Mouse (Mus musculus): ENCODE data around the gene Map4k3.

The Map4k3 gene

DNA sequence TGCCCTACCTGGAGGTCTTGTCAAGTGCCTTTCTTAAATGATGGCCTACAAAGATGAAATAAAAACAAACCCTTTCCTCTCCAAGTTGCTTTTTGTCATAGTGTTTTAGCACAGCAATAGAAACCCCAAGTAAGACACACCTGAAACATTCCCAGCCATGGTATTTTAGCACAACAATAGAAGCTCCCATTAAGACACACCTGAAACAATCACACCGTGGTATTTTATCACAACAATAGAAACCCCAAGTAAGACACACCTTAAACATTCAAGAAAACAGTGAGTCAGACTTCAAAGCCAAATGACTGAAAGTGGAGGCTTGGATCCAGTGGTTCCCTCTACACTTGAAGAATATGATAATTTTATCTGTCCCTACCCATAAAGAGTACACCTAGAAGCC, 92.5 kb downstream of the Map4k3 start:
- no peak for DNase-seq (ENCODE audit: low read depth in 1 of 2, low spot score in 2 of 2)

DNA sequence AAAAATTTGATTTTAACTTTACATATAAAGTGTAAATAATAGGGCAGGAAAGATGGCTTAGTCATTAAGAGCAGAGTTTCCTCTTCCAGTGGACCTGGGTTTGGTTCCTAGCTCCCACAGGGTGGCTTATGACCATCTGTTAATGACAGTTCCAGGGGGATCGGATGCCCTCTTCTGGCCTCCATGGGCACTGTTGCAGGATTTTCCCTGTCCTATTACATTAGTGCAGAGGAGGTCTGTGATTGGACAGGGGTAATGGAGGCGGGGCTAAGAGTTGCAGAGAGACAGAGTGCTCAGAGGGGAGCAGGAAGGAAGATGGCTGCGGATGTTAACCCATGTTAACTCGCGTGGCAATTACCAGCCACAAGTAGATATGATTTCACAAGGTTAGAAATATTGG, 95.4 kb downstream of the Map4k3 start:
- DNase-seq (ENCODE audit: low read depth in 1 of 2, low spot score in 2 of 2), result no peak

DNA sequence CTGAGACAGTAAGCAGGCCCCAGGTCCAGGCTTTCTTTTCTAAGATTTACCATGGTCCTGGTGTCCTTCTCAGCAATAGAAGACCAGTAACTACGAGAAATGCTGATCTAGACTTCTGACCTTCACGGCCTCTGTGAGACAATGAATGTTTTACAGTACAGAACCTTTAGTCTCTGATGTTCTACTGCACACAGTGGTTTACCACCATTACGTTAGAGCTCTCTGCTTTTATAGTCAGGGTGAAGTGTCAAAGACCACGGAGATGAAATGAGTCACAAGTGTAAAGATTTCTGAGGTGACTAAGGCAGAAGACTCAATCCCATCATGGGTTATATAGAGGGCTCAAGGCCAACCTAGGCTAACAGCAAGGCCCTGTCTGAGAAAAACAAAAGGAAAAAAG, 95.9 kb downstream of the Map4k3 start:
- DNase-seq (ENCODE audit: low read depth in 1 of 2, low spot score in 2 of 2), result no peak

GRCm38 (mm10) chr17:80631028-80631427, 97.3 kb downstream of the Map4k3 start:
- no peak for DNase-seq (ENCODE audit: low read depth in 1 of 2, low spot score in 2 of 2)

DNA sequence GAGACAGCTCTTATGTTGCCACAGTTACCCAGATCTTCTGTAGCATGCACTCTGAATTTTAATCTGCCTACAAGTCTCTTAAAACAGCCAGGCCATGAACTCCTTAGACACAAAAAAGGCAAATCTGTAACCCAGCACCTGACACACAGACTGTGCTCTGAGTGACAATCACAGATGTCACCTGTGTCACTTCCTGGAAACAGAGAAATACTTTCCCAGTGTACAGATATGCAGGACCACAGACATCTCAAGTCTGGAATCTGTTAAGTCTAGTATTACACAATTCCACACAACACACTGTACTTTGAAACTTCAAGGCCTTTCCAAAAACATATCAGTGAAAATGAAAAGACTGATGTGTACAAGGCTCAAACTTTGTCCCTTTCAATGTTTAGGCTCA, 103.3 kb downstream of the Map4k3 start:
- DNase-seq (ENCODE audit: low read depth in 1 of 2, low spot score in 2 of 2), result no peak

DNA sequence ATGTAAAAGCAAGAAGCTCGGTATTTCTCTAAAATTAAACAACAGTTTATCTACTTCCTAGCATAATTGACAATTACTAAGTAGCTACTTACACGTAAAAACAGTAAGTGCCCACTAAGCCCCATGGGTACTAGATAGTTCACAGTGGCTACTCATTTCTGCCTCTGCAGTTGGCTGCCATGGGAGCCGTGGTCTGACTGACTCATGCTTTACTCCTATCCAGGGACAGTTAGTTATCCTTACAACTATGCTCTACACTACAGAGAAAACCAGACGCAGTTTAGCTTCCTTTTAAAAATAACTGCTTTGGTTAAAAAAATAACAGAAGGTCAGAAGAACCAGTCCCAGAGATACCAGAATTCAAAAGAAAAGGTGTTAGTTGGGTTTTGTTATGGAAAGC, 106.6 kb downstream of the Map4k3 start:
- no peak for DNase-seq (ENCODE audit: low read depth in 1 of 2, low spot score in 2 of 2)

GRCm38 (mm10) chr17:80620786-80621423, 107.4 kb downstream of the Map4k3 start:
- no peak for DNase-seq (ENCODE audit: low read depth in 1 of 2, low spot score in 2 of 2)

DNA sequence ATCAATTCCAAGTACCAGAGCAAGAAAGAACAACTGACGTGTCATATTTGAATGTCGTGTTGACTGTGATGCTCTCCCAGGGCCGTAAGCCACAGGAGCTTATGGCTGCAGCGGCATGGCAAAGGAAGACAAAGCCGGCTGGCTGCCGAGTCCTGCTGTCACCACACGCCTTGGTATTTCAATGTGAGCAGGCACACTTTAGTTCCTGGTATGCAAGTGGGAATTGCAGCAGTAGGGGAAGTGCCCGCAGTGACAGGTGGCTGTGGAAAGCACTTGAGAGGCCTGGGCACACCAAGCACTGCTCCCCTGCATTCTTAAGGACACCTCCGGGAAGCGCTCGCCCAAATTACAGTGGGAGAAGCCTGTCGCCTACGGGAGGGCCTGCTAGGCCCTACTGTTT, 108.7 kb downstream of the Map4k3 start:
- no peak for DNase-seq (ENCODE audit: low read depth in 1 of 2, low spot score in 2 of 2)

GRCm38 (mm10) chr17:80618890-80619289, 109.4 kb downstream of the Map4k3 start:
- no peak for DNase-seq (ENCODE audit: low read depth in 1 of 2, low spot score in 2 of 2)

DNA sequence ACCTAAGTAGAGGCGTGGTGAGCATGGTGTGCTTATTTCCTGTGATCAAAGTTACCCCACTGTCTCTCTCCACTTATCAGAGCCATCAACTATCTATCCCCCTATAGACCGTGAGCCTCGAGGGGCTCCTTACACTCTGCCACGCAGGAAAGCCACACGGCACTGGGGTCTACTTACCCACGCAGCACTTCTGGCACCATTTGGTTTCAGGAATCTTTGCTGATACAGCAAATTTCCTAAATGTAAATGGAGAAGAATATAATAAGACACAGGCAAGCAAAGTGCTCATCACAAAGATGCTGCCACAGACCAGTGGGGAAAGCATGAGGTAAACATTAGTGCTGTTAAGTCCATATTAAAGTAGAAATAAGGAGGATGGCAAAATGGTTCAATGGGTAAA, 124.5 kb downstream of the Map4k3 start:
- no peak for DNase-seq (ENCODE audit: low read depth in 1 of 2, low spot score in 2 of 2)

DNA sequence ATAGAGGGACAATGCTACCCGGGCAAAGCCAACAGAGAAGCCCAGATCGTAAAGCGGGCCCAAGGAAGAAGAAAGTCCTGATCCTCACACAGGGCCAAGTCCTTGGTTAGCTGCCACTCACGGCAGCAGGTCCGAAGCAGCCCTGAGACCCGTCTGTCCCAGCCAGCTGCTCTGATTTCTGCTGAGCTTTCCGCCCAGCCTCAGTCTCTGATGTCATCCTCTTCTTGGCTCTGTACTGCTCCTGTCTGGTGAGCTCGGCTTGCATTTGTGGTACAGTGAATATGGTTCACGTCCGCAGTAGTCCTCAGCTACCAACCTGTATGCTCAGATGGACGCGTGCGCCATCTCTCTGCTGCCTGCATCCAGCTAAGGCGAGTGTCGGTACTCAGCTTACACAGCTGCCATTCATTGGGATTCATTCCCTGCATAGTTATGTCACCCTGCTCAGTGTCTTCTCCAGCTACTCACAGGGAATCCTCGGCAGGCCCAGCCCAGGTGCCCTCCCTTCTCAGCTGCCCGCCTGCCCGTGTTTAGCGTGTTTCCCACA, 125.1 kb downstream of the Map4k3 start:
- DNase-seq (ENCODE audit: low read depth in 1 of 2, low spot score in 2 of 2), result no peak

- DNase-seq (ENCODE audit: low read depth in 1 of 2, low spot score in 2 of 2), result no peak
Measured at GRCm38 (mm10) chr17:80601371-80601770, 126.9 kb downstream of the Map4k3 start.

DNA sequence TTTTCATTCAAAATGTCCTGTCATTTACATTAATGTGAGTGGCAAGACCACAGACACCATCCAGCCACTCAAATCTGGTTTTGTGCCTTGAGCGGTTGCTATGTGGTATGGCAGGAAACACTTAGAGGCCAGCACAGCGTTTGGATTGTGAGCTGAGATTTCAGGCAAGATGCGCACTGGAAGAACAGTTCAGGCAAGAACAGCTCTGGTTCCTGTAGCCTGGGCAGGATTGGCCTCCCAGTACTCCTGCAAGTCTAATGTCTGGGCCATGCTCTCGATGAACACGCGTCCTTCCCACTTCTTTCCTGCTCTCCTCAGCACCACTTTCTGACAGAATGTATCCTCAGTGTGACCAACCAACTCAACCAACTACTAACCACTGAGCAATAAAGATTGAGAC, 145.2 kb downstream of the Map4k3 start:
- DNase-seq (ENCODE audit: low read depth in 1 of 2, low spot score in 2 of 2), result no peak

DNA sequence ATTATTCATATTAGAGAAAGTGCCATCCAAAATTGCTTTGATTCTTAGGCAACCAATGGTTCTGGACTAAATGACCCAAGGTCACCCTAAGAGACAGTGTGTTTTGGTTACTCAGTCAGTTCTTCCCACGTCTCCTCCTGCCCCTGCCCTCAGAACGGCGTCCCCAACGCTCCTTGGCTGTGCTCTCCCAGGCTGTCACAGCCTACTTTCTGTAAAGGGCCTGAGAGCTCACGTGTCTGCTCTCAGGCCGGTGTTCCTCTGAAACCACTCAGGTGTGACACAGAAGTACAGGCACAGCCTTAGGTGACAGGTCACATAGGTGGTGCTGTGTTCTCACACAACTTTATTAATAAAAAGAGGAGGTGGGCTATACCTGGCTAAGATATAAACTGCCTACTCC, 148.4 kb downstream of the Map4k3 start:
- no peak for DNase-seq (ENCODE audit: low read depth in 1 of 2, low spot score in 2 of 2)

- no peak for DNase-seq (ENCODE audit: low read depth in 1 of 2, low spot score in 2 of 2)
Measured at GRCm38 (mm10) chr17:80579089-80579488, 149.2 kb downstream of the Map4k3 start.

DNA sequence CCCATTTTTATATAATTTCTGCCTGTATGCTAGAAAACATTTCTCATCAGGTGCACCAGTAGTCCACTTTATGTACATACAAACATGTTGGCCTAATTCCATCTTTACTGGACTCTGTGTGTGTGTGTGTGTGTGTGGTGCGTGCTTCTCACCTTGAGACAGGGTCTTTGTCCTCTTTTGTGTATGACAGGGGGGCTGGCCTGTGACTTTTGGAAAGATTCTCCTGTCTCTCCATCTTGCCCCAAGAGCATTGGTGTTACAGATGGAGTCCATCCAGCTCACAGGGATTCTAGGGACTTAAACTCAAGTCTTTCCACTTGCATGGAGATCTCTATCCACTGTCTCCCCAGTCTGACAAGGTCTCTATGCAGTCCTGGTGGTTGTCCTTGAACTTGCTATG, 150.2 kb downstream of the Map4k3 start:
- DNase-seq (ENCODE audit: low read depth in 1 of 2, low spot score in 2 of 2), result no peak

GRCm38 (mm10) chr17:80577639-80578038, 150.6 kb downstream of the Map4k3 start, which contains the start of gene Cdkl4:
Cdkl4 (minus strand) TSS chr17:80577813.
- DNase-seq (ENCODE audit: low read depth in 1 of 2, low spot score in 2 of 2), result no peak

DNA sequence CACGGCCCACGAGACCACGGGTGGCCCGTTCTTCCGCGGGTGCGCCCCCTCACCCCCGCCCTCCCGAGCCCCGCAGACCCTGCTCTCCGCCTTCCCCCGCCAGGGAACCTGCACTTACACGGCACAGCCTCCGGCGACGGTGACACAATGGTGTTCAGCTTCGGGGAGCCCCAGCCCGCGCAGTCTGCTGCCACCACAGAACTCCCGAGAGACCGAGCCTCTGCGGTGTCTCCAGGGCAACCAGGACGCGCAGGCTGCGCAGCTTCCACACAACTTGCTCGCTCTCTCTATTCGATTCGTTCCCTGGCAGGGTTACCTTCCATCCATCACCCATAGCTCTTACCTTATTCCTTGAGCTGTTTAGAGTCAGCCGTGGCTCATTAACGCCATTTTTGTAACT, 151.1 kb downstream of the Map4k3 start:
- DNase-seq (ENCODE audit: low read depth in 1 of 2, low spot score in 2 of 2), result no peak

GRCm38 (mm10) chr17:80575008-80575407, 153.3 kb downstream of the Map4k3 start:
- no peak for DNase-seq (ENCODE audit: low read depth in 1 of 2, low spot score in 2 of 2)

- no peak for DNase-seq (ENCODE audit: low read depth in 1 of 2, low spot score in 2 of 2)
Measured at GRCm38 (mm10) chr17:80574471-80574965, 153.8 kb downstream of the Map4k3 start.

- DNase-seq (ENCODE audit: low read depth in 1 of 2, low spot score in 2 of 2), result no peak
Measured at GRCm38 (mm10) chr17:80572187-80572935, 155.9 kb downstream of the Map4k3 start.

DNA sequence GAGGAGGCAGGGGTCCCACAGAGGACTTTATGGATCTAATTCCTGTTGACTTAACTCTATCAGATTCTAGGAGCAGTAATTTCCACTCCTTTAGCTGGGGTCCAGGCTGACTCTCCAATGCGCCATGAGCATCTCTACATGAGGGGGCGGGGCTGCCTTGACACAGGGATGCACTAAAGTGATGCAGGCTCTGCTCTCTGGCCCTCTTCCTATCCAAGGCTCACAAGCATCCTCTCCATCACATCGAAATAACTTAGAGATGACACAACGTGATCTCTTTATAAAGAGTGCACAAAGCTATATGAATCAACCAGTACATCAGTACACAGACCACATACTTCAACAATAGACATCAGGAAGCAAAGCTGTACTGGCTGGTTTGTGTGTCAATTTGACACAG, 156.8 kb downstream of the Map4k3 start:
- no peak for DNase-seq (ENCODE audit: low read depth in 1 of 2, low spot score in 2 of 2)
